Mouse (Mus musculus) bone marrow, adult 2 months (tissue): ENCODE results near the gene Sult1a1.

Experiments used
- CTCF ChIP-seq: fragments of 200-500 bp; IDR thresholded peaks from 2 replicates; pipeline ENCODE4 v1.5.1; 2011; ENCODE audit warnings: low read length, control low read depth; ENCODE audit not compliant: control insufficient read depth, insufficient read depth
- POLR2A ChIP-seq: fragments of 200-500 bp; IDR thresholded peaks from 2 replicates; pipeline ENCODE4 v1.6.1; 2011; ENCODE audit warnings: low read depth, mild to moderate bottlenecking, control low read depth, low read length, borderline replicate concordance; ENCODE audit not compliant: control insufficient read depth

GRCm38 (mm10) chr7:126645708-126646107 is 30.5 kb downstream of the Sult1a1 start:
- TF ChIP-seq POLR2A (no peak), CTCF (no peak)
